Mouse (Mus musculus) Muller cell, postnatal 12 days (primary cell): ENCODE data around the gene Il23a.
"Not testable (repeated sequence)": the region's sequence is repeated elsewhere in the genome, so short reads cannot be mapped to it uniquely, and the experiment has no call there.

Experiments
- DNase-seq: peaks from one replicate; pipeline ENCODE4 v3.0.0-alpha.2; 2015; ENCODE audit errors: inconsistent ontology term

Il23a gene

GRCm38 (mm10) chr10:128298702-128299171 lies at the start of gene Il23a:
Gene Il23a, minus strand, starts transcription at chr10:128298752.
- no peak for DNase-seq

DNA sequence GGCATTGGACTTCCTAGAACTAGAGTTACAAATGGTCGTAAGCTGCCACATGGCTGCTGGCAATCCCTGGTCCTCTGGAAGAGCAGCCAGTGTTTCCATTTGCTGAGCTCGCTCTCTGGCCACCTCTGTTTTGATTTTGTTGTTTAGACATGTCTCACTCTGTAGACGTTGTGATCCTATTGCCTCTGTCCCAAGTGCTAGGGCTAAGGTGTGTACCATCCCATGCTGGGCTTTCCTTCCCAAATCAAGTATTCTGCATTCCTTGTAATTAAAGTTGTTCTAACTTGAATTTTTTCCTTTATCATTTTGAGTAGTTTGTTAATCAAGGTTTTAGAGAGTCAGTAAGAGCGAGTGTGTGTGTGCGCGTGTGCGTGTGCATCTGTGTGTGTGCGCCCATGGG lies 49.0 kb upstream of the Il23a start:
- no peak for DNase-seq

- peak; percentile 100 for DNase-seq
Measured at GRCm38 (mm10) chr10:128344568-128345275, 46.2 kb upstream of the Il23a start.

DNA sequence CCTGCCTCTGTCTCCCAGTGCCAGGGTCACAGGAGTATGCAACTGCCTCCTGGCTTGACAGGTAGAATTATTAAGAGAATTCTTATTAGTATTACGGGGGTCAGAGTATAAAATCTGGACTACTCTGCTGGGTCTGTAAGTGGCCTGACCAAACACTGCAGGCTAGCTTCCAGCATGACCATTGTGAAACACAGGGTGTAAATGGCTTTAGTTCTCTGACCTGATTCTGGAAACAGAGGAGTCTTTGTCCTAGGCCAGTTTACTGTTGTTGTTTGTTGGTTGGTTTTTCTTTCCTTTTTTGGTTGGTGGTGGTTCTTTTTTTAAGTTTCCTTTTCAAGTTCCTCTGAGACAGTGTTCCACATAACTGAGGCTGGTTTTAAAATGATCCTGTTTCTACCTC lies 44.9 kb upstream of the Il23a start:
- peak; percentile 80 for DNase-seq

DNA sequence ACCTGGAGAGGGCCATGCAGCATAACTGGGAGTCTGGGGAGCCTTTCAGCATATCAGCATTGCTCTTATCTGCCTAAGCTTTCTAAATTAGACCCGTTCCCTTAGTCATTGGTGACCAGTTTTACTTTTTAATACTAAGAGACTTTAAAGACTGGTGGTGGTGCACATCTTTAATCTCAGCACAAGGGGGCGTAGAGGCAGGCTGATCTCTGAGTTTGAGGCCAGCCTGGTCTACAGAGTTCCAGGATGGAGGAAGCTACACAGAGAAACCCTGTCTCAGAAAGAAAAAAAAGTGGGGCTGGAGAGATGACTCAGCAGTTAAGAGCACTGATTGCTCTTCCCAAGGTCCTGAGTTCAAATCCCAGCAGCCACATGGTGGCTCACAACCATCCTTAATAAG lies 41.7 kb upstream of the Il23a start:
- DNase-seq = no peak

DNA sequence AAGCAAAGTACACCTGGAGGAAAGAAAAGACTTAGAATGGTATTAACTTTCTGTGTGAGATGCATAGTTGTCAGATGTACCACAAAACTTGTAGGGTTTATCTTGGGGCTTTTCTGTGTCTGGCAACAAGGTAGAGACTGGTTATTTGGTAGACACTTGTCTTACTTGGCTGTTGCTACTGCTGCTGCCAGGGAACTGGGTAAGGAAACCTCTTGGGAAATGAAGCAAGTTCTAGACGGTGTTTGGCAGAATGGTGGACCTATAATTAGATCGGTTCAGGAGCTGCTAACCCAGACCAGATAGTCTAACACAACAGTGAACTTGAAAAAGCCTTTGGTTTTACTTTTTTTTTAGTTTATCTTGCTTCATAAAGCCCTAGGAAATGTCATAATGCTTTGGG lies 40.4 kb upstream of the Il23a start:
- DNase-seq = no peak

DNA sequence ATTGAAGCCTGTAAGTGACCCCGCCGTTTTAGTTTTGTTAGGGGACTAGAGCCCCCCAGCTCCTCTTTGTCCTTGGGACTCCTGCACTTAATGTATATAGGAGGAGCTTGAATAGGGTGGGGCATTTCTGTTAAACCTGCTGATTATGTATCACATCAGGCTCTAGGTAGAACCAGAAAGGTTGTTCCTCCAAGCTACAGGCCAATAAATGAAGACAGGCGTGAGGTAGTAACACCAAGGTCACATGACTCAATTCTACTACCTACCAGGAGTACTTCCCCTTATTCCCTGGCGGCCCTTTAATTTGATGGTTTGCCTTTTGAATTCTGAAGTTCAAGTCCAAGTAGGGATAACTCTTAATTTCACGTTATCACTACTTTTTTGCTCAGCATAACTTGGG lies 39.9 kb upstream of the Il23a start:
- no peak for DNase-seq

GRCm38 (mm10) chr10:128337306-128338181 lies 39.0 kb upstream of the Il23a start, which contains the start of gene Cs:
Gene Cs, plus strand, starts transcription at chr10:128337734.
- peak; percentile 97 for DNase-seq

GRCm38 (mm10) chr10:128336597-128336996 lies 38.0 kb upstream of the Il23a start:
- DNase-seq = no peak

- DNase-seq = no peak
Measured at GRCm38 (mm10) chr10:128336195-128336594, 37.6 kb upstream of the Il23a start.

- DNase-seq = peak; percentile 68
Measured at GRCm38 (mm10) chr10:128335582-128335981, 37.0 kb upstream of the Il23a start.

DNA sequence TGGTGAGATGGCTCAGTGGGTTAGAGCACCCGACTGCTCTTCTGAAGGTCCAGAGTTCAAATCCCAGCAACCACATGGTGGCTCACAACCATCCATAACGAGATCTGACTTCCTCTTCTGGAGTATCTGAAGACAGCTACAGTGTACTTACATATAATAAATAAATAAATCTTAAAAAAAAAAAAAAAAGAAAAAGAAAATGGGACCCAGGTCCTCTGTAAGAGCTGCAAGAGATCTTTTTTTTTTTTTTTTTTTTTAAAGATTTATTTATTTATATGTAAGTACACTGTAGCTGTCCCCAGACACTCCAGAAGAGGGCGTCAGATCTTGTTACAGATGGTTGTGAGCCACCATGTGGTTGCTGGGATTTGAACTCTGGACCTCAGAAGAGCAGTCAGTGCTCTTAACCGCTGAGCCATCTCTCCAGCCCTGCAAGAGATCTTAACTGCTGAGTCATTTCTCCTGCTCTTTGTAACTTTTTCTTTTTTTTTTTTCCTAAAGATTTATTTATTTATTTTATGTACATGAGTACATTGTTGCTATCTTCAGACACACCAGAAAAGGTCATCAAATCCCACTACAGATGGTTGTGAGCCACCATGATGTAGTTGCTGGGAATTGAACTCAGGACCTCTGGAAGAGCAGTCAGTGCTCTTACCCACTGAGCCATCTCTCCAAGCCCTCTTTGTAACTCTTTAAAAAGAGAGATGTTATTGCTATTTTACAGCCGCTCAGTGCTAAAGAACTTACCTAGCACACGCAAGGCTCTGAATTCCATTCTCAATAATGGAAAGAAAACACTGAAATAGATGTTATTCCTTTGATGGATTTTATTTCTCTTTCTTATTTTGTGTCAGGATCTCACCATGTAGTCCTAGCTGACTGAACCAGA lies 34.1 kb upstream of the Il23a start:
- not testable (repeated sequence) for DNase-seq

DNA sequence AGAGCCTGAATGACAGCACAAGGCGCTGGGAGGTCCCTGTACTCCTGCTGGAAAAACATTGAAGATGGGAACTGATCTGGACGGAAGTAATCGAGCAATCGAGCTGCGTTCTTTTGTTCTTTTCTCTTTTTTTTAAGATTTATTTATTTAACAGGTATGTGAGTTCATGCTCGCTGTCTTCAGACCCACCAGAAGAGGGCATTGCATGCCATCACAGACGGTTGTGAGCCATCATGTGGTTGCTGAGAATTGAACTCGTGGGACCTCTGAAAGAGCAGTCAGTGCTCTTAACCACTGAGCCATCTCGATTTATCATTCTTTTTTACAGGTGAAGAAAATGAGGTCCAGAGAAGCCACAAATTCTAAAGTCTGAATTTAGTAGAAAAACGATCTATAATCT lies 29.1 kb upstream of the Il23a start:
- DNase-seq = no peak

DNA sequence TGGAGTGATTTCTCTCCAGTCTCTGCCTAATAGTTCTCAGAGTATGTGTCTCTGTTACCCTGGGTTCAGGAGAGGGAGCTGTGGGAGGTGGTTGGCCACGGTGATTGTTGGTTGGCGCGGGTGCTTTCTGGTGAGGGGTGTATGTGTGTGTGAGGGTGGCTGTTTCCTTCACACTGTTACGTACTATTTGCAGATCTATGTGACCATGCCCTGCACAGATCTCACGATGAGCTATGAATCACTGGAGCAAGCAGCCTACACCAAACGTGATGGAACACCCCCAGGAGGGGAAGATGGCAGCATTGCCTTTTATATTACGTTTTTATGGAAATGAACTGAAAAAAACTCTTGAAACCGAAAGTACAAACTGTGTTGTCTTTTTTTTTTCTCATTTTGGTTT lies 28.3 kb upstream of the Il23a start:
- no peak for DNase-seq

DNA sequence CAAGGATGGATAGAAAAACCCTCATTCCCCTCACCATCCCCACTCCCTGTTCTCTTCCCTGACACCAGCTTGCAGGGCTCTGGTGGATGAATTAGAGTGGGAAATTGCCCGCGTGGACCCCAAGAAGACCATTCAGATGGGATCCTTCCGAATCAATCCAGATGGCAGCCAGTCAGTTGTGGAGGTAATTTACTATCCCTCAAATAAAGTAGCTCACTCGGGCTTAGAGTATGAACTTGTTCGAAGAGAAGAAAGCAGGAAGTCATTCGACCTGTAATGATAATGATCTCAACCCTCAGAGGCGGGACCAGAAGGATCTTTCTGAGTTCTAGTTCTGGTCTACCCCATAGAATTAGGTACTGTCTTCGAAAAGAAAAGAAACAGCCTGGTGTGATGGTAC lies 25.0 kb upstream of the Il23a start:
- DNase-seq = no peak

GRCm38 (mm10) chr10:128322141-128323108 lies 23.9 kb upstream of the Il23a start, which contains the start of gene Cnpy2:
Gene Cnpy2, plus strand, starts transcription at chr10:128322459.
- DNase-seq = peak; percentile 89

GRCm38 (mm10) chr10:128321641-128322040 lies 23.1 kb upstream of the Il23a start:
- DNase-seq = no peak

- DNase-seq = no peak
Measured at GRCm38 (mm10) chr10:128315578-128315977, 17.0 kb upstream of the Il23a start.

GRCm38 (mm10) chr10:128310902-128311301 lies 12.3 kb upstream of the Il23a start:
- no peak for DNase-seq

- no peak for DNase-seq
Measured at GRCm38 (mm10) chr10:128310177-128310576, 11.6 kb upstream of the Il23a start.

DNA sequence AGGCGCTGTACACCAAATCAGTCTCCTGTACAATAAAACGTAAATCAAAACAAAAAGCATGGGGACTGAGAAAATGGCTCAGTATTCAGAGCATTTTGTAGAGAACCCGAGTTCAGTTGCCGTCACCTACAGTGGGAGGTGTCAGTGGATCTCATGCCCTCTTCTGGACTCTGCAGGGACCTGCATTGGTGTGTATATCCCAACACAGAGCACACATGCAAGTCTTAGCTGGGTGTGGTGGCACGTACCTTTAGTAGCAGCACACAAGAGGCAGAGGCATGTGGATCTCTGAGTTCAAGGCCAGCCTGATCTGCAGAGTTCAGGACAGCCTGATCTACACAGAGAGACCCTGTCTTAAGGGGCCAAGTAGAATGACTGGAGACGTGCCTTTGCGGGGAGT lies 11.1 kb upstream of the Il23a start:
- no peak for DNase-seq
